Mouse (Mus musculus) liver, adult 2 months (tissue): Measurements from ENCODE around the gene Mettl17.

Experiments
- CTCF ChIP-seq: fragments of 200-500 bp; IDR thresholded peaks from 2 replicates; pipeline ENCODE4 v1.5.1; 2011; ENCODE audit warnings: low read depth, low read length, control low read depth
- POLR2A ChIP-seq: fragments of 200-500 bp; IDR thresholded peaks from 2 replicates; pipeline ENCODE4 v1.6.1; 2011; ENCODE audit warnings: low read length, control low read depth; ENCODE audit not compliant: insufficient read depth; ENCODE audit errors: extremely low read depth

- TF ChIP-seq CTCF (no peak), POLR2A (no peak)
These were observed 40.8 kb upstream of the Mettl17 start for GRCm38 (mm10) chr14:51843882-51844281.
